Mouse (Mus musculus) kidney, postnatal 0 days (tissue): ENCODE measurements around the gene Kidins220. TPM values are rescaled to one million over a fixed set of nuclear protein-coding genes. Genes with fewer than 3 reads are reported as not detected.

ENCODE experiments used
- ATAC-seq: fragments of 200-750 bp; cut with Nextera tagmentation; replicated peaks from 2 replicates; pipeline ENCODE4 v1.8.0; 2017; ENCODE audit warnings: low read depth, moderate number of reproducible peaks, moderate TSS enrichment, moderate library complexity; ENCODE audit not compliant: low FRiP score
- DNase-seq: peaks from one replicate; pipeline ENCODE4 v3.0.0-alpha.2; 2016; ENCODE audit warnings: low spot score
- H3K27ac ChIP-seq: fragments of 300-500 bp; sonication (generic); 2 replicates; pipeline ENCODE4 v1.5.1; 2014; ENCODE audit warnings: mild to moderate bottlenecking
- H3K27me3 ChIP-seq: fragments of 300-500 bp; sonication (generic); 2 replicates; pipeline ENCODE4 v1.6.1; 2014; ENCODE audit warnings: low read length, mixed read lengths; ENCODE audit not compliant: insufficient read depth
- H3K36me3 ChIP-seq: fragments of 300-500 bp; sonication (generic); 2 replicates; pipeline ENCODE4 v1.6.1; 2014; ENCODE audit warnings: low read length, mixed read lengths; ENCODE audit not compliant: insufficient read depth
- H3K4me1 ChIP-seq: fragments of 300-500 bp; sonication (generic); replicated peaks from 2 replicates; pipeline ENCODE4 v1.6.1; 2014; ENCODE audit warnings: antibody characterized with exemption, low read length, mixed read lengths; ENCODE audit not compliant: insufficient read depth
- H3K4me2 ChIP-seq: fragments of 300-500 bp; sonication (generic); 2 replicates; pipeline ENCODE4 v1.6.1; 2014; ENCODE audit warnings: mild to moderate bottlenecking, low read length, moderate library complexity, mixed read lengths
- H3K4me3 ChIP-seq: fragments of 300-500 bp; sonication (generic); replicated peaks from 2 replicates; pipeline ENCODE4 v1.5.1; 2014; ENCODE audit warnings: low read depth, low read length
- H3K9ac ChIP-seq: fragments of 300-500 bp; sonication (generic); 2 replicates; pipeline ENCODE4 v1.6.1; 2014; ENCODE audit warnings: low read depth, low read length
- H3K9me3 ChIP-seq: fragments of 300-500 bp; sonication (generic); replicated peaks from 2 replicates; pipeline ENCODE4 v1.6.1; 2016; ENCODE audit warnings: low read length, inconsistent platforms, mixed read lengths
- CTCF ChIP-seq: IDR thresholded peaks from 2 replicates; pipeline ENCODE4 v1.5.1; 2016; ENCODE audit warnings: antibody characterized with exemption, low read depth, mild to moderate bottlenecking, moderate library complexity
- WGBS: fragments of 180-500 bp; shearing (Covaris S2); extraction: QIAGEN DNeasy Blood & Tissue Kit; methylation state at CpG from one replicate; pipeline ENCODE4 v1.1.7; 2014; 5-methylcytosine and 5-hydroxymethylcytosine counted together
- polyA plus RNA-seq: library from polyadenylated mRNA; unstranded; fragments of >200 nt; fragmentation: Nextera tagmentation; extraction: Ambion mirVana; gene quantifications from 2 replicates; pipeline ENCODE4 v1.2.1, GENCODE M21; 2015

Kidins220 gene
- polyA plus RNA-seq, 1 experiment from 2014 or later: 25.1 TPM

GRCm38 (mm10) chr12:25005350-25005749 lies 30.6 kb downstream of the Kidins220 start:
- ATAC-seq: no peak
- 74% methylated on average over 6 of the region's 6 CpGs for WGBS
- H3K36me3 ChIP-seq: peaks cover 50% of the 10 kb centered on the region

GRCm38 (mm10) chr12:25009957-25010356 lies 35.2 kb downstream of the Kidins220 start:
- Histone ChIP-seq H3K4me3 (no peak overlapping the region), H3K9ac (no peak overlapping the region), H3K4me2 (no peak overlapping the region), H3K9me3 (no peaks in the 10 kb centered on the region), H3K4me1 (no peaks in the 10 kb centered on the region), H3K36me3 (peaks cover 52% of the 10 kb centered on the region), H3K27ac (no peak overlapping the region), H3K27me3 (no peaks in the 10 kb centered on the region)
- ATAC-seq: no peak
- TF ChIP-seq CTCF: no peak
- WGBS: 88% methylated on average over 9 of the region's 9 CpGs
- DNase-seq: no peak

More at GRCm38 (mm10) chr12:25005350-25005749, 30.6 kb downstream of the Kidins220 start:
- no peak for DNase-seq
- Histone ChIP-seq H3K27me3 (no peaks in the 10 kb centered on the region), H3K9ac (no peak overlapping the region), H3K27ac (no peak overlapping the region), H3K4me2 (no peak overlapping the region), H3K4me1 (no peaks in the 10 kb centered on the region), H3K4me3 (no peak overlapping the region), H3K9me3 (no peaks in the 10 kb centered on the region)
- no peak for TF ChIP-seq CTCF

- no peaks in the 10 kb centered on the region for H3K9me3 ChIP-seq
- WGBS: 90% methylated on average over 1 of the region's 1 CpGs
- no peak overlapping the region for H3K4me2 ChIP-seq
- no peak overlapping the region for H3K9ac ChIP-seq
- H3K27me3 ChIP-seq: no peaks in the 10 kb centered on the region
- no peak for ATAC-seq
- H3K36me3 ChIP-seq: peaks cover 54% of the 10 kb centered on the region
- H3K27ac ChIP-seq: no peak overlapping the region
- H3K4me3 ChIP-seq: no peak overlapping the region
- no peaks in the 10 kb centered on the region for H3K4me1 ChIP-seq
- TF ChIP-seq CTCF: no peak
- DNase-seq: no peak
Measured at GRCm38 (mm10) chr12:25010416-25010815, 35.7 kb downstream of the Kidins220 start.

- Histone ChIP-seq H3K4me1 (no peaks in the 10 kb centered on the region), H3K27ac (no peak overlapping the region), H3K27me3 (no peaks in the 10 kb centered on the region), H3K4me2 (no peak overlapping the region), H3K36me3 (peaks cover 63% of the 10 kb centered on the region), H3K9me3 (no peaks in the 10 kb centered on the region), H3K9ac (no peak overlapping the region), H3K4me3 (no peak overlapping the region)
- ATAC-seq (no peak), DNase-seq (no peak)
- no peak for TF ChIP-seq CTCF
- WGBS: 69% methylated on average over 15 of the region's 15 CpGs
Measured at GRCm38 (mm10) chr12:25011733-25012367, 37.1 kb downstream of the Kidins220 start.

- Histone ChIP-seq H3K36me3 (peaks cover 64% of the 10 kb centered on the region), H3K4me3 (no peak overlapping the region), H3K4me1 (no peaks in the 10 kb centered on the region), H3K4me2 (no peak overlapping the region), H3K9me3 (no peaks in the 10 kb centered on the region), H3K9ac (no peak overlapping the region), H3K27ac (no peak overlapping the region), H3K27me3 (no peaks in the 10 kb centered on the region)
- WGBS: 71% methylated on average over 13 of the region's 13 CpGs
- no peak for DNase-seq
- ATAC-seq: no peak
- no peak for TF ChIP-seq CTCF
Measured at GRCm38 (mm10) chr12:25012555-25013540, 38.1 kb downstream of the Kidins220 start.

- H3K27me3 ChIP-seq: no peaks in the 10 kb centered on the region
- no peak overlapping the region for H3K9ac ChIP-seq
- 93% methylated on average over 5 of the region's 5 CpGs for WGBS
- no peak for DNase-seq
- H3K27ac ChIP-seq: no peak overlapping the region
- no peak overlapping the region for H3K4me2 ChIP-seq
- H3K36me3 ChIP-seq: peaks cover 75% of the 10 kb centered on the region
- H3K4me1 ChIP-seq: no peaks in the 10 kb centered on the region
- no peak overlapping the region for H3K4me3 ChIP-seq
- no peaks in the 10 kb centered on the region for H3K9me3 ChIP-seq
- no peak for ATAC-seq
- no peak for TF ChIP-seq CTCF
Measured at GRCm38 (mm10) chr12:25014307-25014927, 39.7 kb downstream of the Kidins220 start.
